Mouse (Mus musculus) fibroblast of lung, adult 2 months (primary cell): Measurements from ENCODE around the gene Tdp1.

ENCODE experiments used
- DNase-seq: peaks from one replicate; pipeline ENCODE4 v3.0.0-alpha.2; 2011; ENCODE audit warnings: low read depth

Gene Tdp1

DNA sequence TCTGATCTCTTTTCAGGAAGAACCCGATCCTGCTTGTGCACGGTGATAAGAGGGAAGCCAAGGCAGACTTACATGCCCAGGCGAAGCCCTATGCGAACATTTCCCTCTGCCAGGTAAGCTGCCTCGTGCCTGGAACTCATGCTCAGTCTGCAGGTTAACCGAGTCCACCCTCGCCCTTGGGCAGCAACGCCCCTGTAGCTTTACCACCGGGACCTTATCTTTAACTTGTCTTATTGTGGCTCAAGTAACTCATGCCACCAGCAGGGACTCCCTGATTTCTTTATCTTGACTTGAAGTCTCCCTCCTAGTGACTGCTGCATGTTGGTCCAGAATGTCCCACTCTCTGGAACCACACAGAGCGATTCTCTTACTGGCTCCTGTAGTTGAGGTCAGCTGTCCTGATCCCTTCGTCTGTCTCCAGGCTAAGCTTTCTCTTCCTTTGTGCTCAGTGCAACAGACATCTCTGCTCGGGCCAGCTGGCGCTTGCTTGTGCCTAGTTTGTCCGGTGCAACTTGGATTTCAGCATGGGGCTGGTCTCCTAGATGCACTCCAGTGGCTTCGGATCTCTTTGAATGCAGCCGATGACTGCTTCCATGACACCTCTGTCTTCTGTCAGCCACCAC, 14.0 kb downstream of the Tdp1 start:
- DNase-seq = no peak

DNA sequence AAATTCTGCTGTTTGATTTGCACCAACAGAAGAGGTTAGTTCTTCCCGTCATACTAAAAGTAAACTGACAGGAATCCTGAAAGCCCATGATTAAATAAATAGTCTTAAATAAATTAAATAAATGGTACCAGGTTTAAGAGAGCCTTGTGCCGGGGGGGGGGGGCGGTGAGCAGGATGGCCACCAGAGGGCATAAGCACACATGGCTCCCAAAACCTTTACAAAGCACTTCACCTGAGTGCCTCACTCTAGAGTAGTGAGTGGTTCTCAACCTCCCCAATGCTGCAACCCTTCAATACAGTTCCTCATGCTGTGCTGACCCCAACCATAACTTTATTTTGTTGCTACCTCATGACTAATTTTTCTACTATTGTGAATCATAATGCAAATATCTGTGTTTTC, 15.7 kb downstream of the Tdp1 start:
- no peak for DNase-seq

DNA sequence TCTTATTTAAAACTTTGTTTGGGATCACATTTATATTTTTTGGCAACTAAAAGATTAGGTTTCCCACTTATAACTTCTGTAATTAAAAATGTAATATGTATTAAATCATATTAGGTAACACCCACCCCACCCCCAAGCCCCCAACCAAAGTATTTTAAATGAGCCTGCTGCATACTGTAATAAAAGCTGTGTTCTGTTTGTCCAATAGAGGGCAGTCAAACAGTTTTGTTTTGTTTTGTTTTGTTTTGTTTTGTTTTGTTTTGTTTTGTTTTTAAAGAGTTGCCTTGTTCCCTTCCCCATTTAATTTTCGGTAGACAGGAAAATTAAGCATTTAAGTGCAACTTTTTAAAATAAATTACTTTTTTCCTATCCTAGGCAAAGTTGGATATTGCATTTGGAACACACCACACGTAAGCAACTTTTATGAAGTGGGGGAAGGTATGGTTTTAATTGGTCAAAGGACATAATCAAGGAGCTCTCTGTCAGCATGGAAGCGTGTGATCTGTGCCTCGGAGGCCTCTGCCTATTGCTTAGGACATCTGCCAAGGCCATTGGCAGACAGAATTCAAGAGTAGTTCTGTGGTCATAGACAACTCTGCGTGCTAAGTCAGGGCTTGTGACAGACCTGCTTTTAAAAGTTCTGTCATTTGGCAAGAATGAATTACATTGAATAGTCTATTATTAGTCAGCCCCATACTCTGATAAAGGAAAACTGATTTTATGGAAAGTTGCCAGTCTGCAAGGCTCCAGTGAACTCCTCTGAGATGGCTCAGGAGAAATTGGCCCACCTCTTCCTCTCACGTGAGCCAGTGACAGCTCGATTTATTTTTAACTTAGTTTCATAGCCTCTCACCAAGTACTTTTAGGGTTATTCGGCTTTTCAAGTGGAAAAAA, 17.9 kb downstream of the Tdp1 start:
- peak; percentile 29 for DNase-seq

DNA sequence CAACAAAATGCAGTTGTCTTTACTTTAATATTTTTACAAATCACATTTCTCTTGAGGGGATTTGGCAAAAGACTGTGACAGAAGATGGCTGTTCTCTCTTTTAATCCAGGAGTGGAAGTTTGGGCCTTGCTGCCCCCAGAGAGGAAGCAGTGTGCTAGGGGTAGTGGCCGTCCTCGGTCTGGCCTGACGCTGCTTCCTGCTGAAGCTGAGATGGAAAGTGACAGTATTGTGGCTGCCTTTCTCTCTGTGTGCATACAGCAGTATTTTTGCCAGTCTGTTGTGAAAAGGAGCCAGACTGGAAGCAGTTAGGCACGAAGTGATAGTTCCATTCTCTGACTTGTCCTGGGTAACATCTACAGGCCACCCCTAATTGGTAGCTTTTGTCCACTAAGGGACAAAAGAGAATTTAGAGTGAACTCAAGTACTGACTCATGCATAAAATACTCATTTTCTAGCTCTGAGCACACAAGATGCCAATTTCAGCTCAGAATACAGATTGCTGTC, 18.6 kb downstream of the Tdp1 start:
- DNase-seq = no peak

DNA sequence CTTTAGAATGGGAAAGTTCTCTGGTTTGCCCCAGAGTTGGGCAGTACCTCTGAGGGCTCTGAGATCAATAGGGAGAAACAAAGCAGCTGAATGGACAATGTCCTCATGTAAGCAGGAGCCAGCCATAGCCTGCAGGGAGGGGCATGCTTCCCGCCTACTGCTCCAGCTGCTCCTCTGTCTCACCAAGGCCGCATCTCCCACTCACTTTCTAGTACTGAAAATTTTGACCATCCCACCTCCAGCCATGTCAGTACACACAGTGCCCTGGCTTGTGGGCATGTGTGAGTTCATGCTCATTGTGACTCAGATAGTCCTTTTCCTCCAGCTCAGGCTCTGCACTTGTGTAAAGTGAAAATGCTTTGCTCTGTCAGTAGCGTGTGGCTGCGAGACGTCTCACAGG, 20.2 kb downstream of the Tdp1 start:
- no peak for DNase-seq

DNA sequence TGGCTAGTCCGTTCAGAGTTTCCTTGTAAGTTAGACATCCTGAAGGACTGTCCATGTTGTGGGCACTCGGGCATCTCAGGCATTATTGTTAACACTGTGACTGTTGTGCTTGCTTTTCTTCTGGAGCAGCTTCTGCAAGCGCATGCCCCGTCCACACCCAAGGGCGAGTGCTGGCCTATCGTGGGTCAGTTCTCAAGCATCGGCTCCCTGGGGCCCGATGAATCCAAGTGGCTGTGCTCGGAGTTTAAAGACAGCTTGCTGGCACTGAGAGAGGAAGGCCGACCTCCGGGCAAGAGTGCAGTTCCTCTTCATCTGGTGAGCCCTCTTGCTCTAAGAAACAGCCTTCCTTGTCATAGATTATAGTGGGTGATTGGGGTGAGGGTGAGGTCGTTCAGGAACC, 27.1 kb downstream of the Tdp1 start:
- no peak for DNase-seq

DNA sequence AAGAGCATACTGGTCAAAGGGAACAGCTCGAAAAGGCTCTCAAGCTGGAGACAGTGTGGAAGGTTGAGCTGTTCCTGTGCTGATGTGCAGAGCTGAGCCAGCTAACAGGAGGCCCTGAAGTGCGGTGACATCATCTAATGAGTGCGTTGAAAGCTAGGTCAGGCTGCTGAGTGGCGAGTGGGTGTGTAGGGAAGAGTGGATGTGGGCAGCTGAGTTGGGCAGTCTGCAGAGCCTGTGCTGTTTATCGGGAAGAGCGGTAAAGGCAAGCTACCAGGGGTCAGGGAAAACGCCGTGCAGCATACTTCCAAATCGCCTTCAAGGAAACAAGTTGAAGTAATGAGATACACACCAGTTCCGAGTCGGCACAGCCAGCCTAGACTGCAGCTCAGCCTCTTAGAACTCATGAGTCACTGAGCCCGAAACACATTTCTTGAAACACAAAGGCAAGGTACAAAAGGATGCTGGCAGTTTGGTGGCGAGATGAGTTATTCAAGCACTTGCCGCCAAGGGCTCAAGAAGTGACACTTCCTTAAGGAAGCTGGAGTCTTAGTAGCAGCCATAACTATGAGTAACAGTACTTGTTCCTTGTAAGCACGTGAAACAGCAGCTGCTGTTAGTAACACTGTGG, 33.6 kb downstream of the Tdp1 start:
- DNase-seq = no peak

DNA sequence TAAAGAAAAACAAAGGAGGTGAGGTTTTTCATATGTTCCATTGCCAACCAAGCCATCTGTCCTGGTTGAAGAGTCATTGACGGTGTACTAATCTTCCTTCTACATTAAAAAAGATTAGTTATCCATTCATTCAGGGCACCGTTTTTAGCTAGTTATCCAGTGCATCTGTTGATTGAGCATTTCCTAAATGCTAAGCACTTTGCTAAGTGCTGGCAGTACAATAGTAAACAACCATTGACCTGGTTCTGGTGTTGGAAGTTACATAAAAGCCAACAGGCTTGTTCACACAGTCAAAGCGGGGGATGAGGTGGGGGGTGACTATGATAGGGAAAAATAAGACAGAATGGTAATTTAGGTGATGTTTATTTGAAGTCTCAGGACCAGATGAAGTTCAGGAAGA, 35.3 kb downstream of the Tdp1 start:
- no peak for DNase-seq

DNA sequence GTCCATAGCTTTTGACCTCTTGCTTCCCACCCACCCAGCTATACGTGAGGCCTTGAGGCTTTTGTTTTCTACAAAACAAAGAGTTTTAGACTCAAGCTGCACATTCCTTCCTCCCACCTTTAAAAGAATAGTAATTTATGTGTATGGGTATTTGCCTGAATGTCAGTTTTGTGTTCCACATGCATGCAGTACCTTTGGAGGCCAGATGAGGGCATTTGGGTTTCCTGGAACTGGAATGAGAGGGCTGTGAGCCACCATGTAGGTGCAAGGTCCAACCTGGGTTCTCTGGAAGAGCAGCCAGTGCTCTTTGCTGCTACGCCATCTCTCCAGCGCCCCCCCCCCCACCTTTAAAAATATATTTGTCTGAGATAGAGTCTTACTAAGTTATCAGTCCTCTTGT, 36.7 kb downstream of the Tdp1 start:
- no peak for DNase-seq

DNA sequence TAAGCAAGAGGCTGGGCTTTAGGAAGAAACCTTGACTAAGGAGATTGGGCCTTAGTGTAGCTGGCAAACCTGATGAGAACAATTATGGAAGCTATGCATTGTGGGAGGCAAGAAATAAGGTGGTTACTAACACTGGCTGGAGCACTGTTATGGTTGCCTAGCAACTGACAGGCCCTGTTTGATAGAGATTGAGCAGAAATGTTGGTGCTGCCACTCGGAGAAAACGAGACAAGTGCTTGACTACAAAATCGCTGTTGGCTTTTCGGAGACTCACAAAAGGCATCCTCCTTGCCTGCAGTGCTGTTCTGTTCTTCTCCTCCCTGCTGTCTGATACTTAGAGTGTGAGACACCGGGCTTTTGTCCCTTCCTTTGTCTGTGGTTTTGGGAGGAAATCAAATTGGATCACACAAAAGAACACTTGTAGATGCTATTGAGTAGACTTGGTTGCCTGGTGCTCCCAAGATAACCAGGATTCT, 38.9 kb downstream of the Tdp1 start:
- DNase-seq = no peak

DNA sequence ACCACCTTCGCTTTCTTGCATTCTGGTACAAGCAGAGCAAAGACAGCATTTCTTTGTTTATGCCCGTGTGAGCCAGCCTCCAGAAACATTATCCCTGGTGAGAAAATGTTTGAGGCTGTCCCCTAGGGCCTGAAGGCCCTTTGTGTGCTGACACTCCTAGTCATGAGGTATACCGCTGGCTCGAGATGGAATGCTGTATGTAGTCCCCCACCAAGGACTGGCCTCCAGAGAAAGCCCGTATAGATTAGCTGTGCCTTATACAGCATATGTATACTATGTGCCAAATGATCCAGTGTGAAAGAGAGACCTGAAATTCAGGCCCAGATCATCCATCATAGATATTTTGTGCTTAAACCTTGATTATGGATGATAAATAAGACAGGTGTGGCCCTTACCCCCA, 39.4 kb downstream of the Tdp1 start:
- no peak for DNase-seq

DNA sequence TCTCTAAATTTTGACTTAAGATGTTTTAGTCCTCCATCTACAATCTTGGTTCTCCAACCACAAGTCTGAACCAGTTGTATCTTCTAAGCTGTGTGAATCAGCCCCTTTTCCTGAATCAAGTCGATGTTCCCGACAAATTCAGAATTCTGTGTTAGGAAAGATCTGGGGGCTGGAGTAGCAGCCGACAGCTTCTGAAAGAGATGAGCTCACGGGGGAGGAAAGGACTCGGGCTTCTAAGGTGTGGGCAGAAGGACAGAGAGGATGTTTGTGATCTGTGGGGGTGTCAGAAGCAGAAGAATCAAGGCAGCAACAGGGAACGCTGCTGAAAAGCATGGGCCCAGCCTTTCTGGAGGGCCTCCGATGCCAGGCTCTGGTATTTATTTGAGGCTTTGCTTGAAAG, 44.0 kb downstream of the Tdp1 start:
- DNase-seq = no peak

DNA sequence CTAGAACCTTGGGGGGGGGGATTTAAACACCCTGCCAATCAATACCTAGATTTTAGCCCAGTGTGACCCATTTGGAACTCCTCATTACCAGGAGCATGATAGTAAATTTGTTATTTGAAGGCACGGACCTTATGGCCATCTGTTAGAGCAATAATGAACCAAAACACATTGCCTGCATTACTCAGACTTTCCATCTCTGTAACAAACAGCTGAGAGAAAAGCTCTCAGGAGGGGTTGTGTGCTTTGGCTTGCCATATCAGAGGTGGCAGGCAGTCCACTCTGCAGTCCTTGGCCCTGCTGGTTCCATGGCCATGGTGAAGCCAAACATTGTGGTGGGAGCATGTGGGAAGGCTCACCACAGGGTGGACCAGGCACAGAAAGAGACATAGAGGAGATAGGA, 44.8 kb downstream of the Tdp1 start:
- no peak for DNase-seq

DNA sequence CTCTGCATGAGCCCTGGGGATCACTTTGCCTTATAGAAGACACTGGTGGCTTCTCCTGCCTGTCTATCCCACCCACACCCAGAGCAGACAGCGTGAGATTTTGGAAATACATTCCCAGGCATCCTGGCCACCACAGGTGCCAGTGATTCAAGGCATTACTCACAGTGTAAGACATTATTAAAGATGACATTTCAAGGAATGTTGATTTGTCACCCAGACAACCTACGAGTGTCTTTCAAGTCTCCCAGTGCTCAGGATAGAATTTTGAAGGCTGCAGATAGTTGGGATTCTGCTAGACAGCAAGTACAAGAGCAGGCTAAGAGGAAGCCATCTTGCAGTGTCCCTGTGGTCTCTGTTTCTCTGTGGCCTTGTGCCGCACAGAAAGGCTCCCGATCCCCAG, 47.9 kb downstream of the Tdp1 start:
- DNase-seq = no peak

DNA sequence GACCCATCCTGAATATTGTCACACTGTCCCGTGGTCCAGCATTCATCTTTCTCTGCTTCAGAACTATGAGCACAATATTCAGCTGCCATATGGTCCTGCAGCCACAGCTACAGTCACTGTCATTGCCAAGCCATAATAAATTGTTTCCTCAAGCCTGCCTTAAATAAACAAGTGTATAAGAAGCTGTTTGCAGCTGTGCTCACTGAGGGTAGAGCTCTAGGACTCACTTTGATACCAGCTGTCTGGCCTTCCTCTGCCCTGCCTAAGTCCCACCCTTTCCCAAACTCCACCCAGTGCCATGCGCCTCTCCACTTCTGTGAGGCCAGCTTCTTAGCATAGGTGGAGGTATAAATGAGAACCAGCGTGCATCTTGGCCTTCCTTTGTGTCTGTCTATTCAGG, 49.3 kb downstream of the Tdp1 start:
- no peak for DNase-seq

DNA sequence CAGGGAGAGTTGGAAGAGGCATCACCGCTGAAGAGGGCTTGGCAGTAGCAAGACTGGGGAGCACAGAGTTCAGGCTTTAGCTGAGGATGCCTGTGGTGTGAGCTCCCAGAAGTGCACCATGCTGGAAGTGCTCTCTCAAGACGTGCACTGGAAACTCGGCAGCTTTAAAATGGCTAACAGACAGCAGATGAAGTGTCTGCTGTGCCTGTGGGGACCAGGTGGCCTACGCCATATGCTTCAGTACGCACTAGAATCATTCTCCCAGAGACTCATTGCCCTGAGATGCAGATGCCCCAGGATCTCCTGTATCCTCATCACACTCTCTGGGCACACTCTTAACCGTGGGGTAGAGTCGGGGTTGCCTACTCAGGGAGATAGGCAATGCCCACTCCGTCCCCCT, 51.1 kb downstream of the Tdp1 start:
- DNase-seq = no peak

DNA sequence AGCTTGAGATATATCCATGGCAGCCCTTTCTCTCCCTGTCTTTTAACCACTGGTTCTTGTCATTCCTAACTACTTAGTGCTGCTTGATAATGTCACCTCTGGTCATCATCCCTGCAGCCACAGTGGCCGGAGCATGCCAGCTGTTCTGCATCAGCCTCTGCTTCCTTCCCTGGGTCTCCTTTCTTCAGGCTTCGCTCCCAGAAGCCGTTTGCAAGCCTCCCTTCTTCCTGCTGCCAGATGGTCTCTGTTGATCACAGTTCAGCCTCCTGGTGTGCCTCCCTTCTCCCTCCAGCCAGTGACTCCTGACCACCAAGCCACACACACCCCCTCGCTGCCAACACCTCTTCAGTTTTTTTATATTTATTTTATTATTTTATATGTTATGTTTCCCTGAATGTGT, 54.2 kb downstream of the Tdp1 start:
- DNase-seq = no peak

DNA sequence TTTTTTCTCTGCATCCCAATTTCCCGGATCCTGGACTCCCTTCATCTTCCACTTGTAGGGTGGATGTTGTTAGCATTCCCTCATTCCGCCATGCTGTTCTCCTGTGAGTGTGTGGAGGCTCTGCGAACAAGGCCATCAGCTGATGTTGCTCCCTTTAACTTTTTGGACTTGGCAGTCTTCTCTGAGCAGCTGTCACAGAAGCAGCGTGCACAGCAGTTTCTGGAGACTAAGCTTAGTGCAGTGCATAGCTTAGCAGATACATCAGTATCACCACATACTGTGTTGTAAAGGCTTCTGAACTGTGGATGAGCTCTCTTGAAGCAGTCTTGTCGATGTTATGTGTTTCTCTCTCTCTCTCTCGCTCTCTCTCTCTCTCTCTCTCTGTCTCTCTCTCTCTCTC, 54.9 kb downstream of the Tdp1 start:
- no peak for DNase-seq

DNA sequence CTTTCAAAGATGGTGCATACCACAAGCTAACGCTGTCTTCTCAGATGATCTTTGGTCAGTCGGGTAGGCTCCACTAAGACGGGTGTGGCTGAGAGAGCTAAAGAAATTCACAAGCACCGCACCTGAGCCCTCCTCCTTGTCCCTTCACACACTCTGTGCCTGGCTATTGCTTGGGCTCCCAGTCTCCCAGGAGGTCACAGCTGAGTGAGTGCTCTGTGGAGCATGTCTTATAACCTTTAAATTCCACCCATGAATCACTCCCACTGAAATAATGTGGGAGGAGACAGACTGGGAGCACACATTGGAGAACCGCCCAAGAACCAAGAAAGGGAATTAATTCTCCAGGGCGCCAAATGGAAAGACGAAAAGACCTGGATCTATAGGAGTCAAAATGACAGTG, 56.4 kb downstream of the Tdp1 start:
- DNase-seq = no peak

DNA sequence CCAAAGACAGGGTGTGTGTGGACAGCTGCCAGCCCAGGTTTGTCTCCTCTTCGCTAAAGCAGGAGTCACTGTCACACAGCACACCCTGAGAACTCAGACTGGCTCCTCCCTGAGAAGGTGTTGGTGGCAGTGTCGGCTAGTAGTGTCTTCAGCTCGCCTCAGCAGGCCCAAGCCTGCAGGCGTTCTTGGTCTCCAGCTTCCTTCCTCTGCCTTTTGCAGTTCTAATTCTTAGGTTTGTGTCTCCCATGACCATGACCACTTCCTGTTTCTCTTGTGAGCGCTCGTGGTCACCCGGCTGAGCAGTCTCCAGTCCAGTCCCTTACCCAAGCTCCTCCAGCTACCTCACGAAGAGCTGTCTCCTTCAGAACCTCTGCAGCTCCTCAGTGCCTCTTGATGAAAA, 58.1 kb downstream of the Tdp1 start:
- DNase-seq = no peak

DNA sequence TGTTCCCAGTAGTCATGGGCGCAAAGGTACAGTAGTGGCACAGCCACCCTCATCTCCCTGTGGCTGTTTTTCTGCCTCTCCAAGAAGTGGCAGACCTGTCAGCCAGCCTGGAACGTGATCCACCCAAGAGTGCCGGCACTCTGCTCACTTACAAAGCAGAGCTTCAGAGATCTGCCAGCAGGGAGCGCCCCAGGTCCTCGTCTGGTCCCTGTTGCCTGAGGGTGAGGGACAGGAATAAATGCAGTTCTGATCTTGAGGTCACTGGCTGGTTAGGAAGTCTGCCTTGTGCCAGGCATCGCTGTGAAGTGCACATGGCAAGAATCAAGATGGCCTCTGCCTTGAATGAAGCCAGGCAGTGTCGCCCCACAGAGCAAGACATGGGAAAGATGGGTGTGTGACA, 68.6 kb downstream of the Tdp1 start:
- DNase-seq = no peak

DNA sequence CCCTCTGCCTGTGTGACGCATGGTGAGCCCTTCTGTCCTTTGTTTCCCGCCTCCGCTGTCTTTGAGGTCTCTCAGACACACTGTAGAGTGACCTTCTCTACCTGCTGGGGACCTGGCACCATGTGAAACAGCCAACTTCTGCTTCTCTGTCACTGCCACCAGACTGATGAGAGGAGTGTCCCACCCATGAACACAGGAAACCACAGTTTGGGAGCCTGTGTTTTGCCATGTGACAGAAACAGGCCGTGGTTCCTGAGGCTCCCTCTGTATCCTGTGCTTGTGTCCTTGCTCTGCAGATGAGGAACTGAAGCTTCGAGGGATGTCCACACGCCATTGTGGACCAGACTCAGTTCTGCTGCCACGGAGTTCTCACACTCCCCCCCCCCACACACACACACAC, 72.1 kb downstream of the Tdp1 start:
- no peak for DNase-seq
